Mouse (Mus musculus) spleen, postnatal 36 days (tissue): ENCODE measurements at regions not wholly inside any gene's neighbourhood (a gene's known extent, or its start where the extent isn't known, plus 50 kb on each side); places are given as distances from the start of the nearest gene placed in this dataset.

ENCODE experiments used
- DNase-seq, 2 experiments: peaks; one replicate each; pipeline ENCODE4 v3.0.0; 2022; ENCODE audit warnings: low spot score in 2 of 2, mixed read lengths in 1 of 2

GRCm38 (mm10) chr7:71043789-71044188 is 307.5 kb downstream of the Gm10295 start:
- DNase-seq = no peak

- no peak for DNase-seq
Measured at GRCm38 (mm10) chr7:71043128-71043527, 308.2 kb downstream of the Gm10295 start.

- no peak for DNase-seq
Measured at GRCm38 (mm10) chr7:71041388-71041787, 309.9 kb downstream of the Gm10295 start.

DNA sequence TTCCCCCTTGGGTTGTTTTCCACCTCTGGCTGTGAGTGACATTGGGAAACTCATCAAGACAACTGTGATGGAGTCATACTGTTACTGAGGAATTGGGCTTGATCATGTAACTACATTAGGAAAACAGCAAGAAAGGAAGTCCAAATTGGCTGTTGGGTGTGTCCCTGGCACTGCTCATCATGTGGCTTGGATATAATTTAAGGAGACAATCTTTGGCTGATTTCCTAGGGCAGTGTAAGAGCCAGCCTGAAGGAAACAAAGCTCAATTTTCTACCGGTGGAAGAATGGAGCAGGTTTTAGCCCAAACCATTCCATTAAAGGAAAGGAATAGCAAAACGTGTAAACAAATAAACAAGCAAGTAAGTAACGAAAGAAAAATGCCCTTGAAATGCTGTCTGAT is 310.4 kb downstream of the Gm10295 start:
- DNase-seq = no peak

DNA sequence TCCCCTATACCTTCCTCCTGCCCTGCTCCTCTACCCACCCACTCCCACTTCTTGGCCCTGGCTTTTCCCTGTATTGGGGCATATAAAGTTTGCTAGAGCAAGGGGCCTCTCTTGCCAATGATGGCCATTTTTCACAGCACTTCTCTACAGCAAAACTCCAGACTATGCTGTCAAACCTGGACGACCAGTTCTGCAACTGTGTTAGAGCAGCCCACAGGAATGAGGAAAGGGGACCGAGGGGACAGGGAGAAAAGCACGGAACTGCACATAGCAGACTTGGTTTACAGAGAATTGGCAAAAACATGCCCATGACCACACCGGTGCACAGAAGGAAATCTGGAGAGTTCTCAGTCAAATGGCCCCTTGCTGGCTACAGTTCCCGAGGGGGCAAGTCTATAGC is 312.7 kb downstream of the Gm10295 start:
- no peak for DNase-seq

GRCm38 (mm10) chr7:71033121-71033520 is 318.2 kb downstream of the Gm10295 start:
- DNase-seq = no peak

DNA sequence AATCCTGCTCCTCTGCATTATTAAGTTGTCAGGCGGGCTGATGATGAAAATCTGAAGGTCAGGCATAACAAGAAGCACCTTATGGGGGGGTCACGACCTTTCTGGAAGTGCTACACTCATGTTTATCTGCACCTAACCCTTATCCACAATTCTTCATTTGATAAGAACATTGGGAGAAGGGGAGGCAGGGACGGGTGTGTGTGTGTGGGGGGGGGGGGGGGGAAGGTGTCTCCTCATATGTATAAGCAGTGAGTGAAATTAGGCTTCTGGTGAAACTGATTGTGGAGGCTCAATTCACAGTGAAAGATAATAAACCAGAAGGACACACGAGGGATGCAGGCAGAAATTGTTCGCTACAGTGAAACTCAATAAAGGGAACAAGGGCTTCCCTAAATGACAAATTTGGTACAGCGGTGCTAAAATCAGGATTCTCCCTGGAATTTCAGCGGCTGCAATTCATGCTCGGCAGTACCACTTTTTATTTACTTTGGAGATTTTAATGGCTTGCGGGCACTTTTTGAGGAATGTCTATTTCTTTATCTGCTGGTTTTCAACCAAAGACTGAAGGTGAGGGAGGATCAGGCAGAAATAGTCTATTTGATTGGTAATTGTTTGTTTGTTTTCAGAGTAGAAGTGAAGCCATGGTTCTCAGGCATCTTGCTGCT is 327.2 kb downstream of the Gm10295 start:
- no peak for DNase-seq

GRCm38 (mm10) chr7:71023253-71023945 is 327.9 kb downstream of the Gm10295 start:
- DNase-seq = no peak
